Mouse (Mus musculus) lung, embryonic 14.5 days (tissue): Measurements from ENCODE around the gene Gm45062. TPM values are rescaled to one million over a fixed set of nuclear protein-coding genes. Genes with fewer than 3 reads are reported as not detected.

Experiments
- ATAC-seq: fragments of 200-750 bp; cut with Nextera tagmentation; 2 replicates; pipeline ENCODE4 v1.8.0; 2017; ENCODE audit warnings: mild to moderate bottlenecking, moderate TSS enrichment, moderate library complexity; ENCODE audit not compliant: insufficient read depth
- DNase-seq: peaks from one replicate; pipeline ENCODE4 v3.0.0-alpha.2; 2015
- H3K27ac ChIP-seq: fragments of 300-500 bp; sonication (generic); 2 replicates; pipeline ENCODE4 v1.5.1; 2014; ENCODE audit warnings: low read depth, mild to moderate bottlenecking, moderate library complexity
- H3K27me3 ChIP-seq: fragments of 300-500 bp; sonication (generic); 2 replicates; pipeline ENCODE4 v1.6.1; 2014; ENCODE audit warnings: low read length, control low read depth; ENCODE audit not compliant: insufficient read depth
- H3K36me3 ChIP-seq: fragments of 300-500 bp; sonication (generic); 2 replicates; pipeline ENCODE4 v1.6.1; 2014; ENCODE audit warnings: control low read depth; ENCODE audit not compliant: insufficient read depth
- H3K4me1 ChIP-seq: fragments of 300-500 bp; sonication (generic); 2 replicates; pipeline ENCODE4 v1.6.1; 2014; ENCODE audit warnings: antibody characterized with exemption, control low read depth; ENCODE audit not compliant: insufficient read depth
- H3K4me2 ChIP-seq: fragments of 300-500 bp; sonication (generic); 2 replicates; pipeline ENCODE4 v1.6.1; 2014; ENCODE audit warnings: mild to moderate bottlenecking
- H3K4me3 ChIP-seq: fragments of 300-500 bp; sonication (generic); 2 replicates; pipeline ENCODE4 v1.5.1; 2014; ENCODE audit warnings: low read depth, low read length
- H3K9ac ChIP-seq: fragments of 300-500 bp; sonication (generic); 2 replicates; pipeline ENCODE4 v1.6.1; 2014
- H3K9me3 ChIP-seq: fragments of 300-500 bp; sonication (generic); 2 replicates; pipeline ENCODE4 v1.6.1; 2016; ENCODE audit warnings: low read depth, low read length, control low read depth
- CTCF ChIP-seq: IDR thresholded peaks from 2 replicates; pipeline ENCODE4 v1.5.1; 2016; ENCODE audit warnings: antibody characterized with exemption, low read depth
- WGBS: fragments of 180-500 bp; shearing (Covaris S2); extraction: QIAGEN DNeasy Blood & Tissue Kit; methylation state at CpG from one replicate; pipeline ENCODE4 v1.1.7; 2014; 5-methylcytosine and 5-hydroxymethylcytosine counted together
- polyA plus RNA-seq: library from polyadenylated mRNA; unstranded; fragments of >200 nt; fragmentation: Nextera tagmentation; extraction: Ambion mirVana; gene quantifications from 2 replicates; pipeline ENCODE4 v1.2.1, GENCODE M21; 2014

The Gm45062 gene
- polyA plus RNA-seq, 1 experiment from 2014 or later: 9.8 TPM

DNA sequence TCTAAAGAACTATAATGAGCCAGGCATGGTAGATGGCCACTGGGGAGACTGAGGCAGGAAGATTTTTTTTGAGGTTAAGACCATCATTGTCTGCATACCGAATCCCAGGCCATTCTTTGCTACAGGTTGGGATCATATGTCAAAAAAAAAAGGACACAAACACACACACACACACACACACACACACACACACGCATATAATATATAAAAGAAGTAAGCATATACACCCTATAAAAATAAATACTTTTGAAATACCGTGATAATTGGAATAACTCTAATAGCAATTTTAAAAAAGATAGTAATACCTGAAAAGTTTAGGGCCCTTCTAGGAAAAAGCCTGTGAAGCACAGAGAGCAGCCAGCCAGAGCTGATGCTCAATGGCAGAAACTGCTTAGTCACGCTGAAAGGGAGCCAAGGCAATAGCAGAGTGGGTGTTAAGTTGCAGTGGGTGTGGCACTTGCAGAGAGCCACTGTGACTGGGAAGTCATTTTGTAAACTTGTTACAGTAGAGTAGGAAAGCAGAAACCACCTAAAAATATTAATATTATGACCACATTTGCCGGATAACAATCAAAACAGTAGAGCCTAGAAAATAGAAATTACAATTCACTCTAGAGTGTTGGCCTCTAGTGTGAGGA, 86.1 kb downstream of the Gm45062 start:
- ATAC-seq: peak; percentile 80

DNA sequence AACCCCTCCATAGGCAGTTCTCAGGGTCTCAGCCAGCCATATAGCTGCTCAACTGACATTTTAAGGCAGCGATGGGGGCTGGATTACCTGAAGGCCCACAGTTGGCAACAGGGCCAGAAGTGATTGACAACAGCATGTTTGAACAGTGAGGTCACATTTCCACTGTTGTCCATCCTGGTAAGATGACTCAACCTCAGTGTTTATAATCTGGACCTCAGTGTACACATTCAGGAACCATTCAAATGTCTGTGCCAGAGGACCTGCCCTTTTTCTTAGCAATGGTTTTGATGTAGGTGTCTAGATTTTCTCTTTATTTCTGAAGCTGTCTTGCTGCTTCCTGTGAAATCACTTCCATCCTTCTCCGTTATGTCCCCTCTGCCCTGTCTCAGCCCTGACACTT, 87.9 kb downstream of the Gm45062 start:
- 0 out of 2 replicates have a peak, but pooled peaks have one; percentile 4 for ATAC-seq
- 65% methylated on average over 2 of the region's 2 CpGs for WGBS
- Histone ChIP-seq H3K4me1 (no peaks in the 10 kb centered on the region), H3K9ac (no peak overlapping the region), H3K27me3 (no peaks in the 10 kb centered on the region), H3K27ac (no peak overlapping the region), H3K4me3 (no peak overlapping the region), H3K4me2 (no peak overlapping the region), H3K36me3 (no peaks in the 10 kb centered on the region), H3K9me3 (no peaks in the 10 kb centered on the region)
- peak; percentile 16 for DNase-seq
- TF ChIP-seq CTCF: no peak

More for the DNA sequence above, 86.1 kb downstream of the Gm45062 start:
- WGBS: 71% methylated on average over 5 of the region's 5 CpGs
- peak; percentile 80 for DNase-seq
- Histone ChIP-seq H3K9me3 (no peaks in the 10 kb centered on the region), H3K9ac (no peak overlapping the region), H3K36me3 (no peaks in the 10 kb centered on the region), H3K4me1 (no peaks in the 10 kb centered on the region), H3K27me3 (no peaks in the 10 kb centered on the region), H3K4me2 (no peak overlapping the region), H3K27ac (no peak overlapping the region), H3K4me3 (no peak overlapping the region)
- no peak for TF ChIP-seq CTCF

DNA sequence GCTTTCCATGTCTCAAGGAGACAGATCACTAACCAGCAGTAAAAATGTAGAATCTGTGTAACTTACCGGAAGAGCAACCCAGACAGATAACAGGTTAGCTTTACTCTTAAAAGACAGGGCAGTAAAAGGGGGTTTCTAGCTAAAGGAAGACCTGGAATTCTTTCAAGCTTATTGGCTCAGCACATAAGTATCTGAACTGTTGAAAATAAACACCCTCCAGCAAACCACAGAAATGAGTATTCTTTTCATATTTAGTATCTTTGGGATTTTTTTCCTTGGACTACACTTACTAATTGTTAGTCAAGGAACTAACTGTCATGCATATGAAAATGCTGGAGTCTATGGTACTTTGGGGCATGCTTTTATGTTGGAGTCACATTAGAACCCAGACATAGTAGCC, 89.1 kb downstream of the Gm45062 start:
- H3K4me1 ChIP-seq: no peaks in the 10 kb centered on the region
- no peak for DNase-seq
- H3K36me3 ChIP-seq: no peaks in the 10 kb centered on the region
- H3K9ac ChIP-seq: no peak overlapping the region; the same call in 1 of the 2 replicates
- H3K27ac ChIP-seq: no peak overlapping the region
- 92% methylated on average over 1 of the region's 1 CpGs for WGBS
- H3K4me3 ChIP-seq: no peak overlapping the region
- TF ChIP-seq CTCF: no peak
- no peaks in the 10 kb centered on the region for H3K9me3 ChIP-seq
- H3K4me2 ChIP-seq: no peak overlapping the region
- no peak for ATAC-seq
- H3K27me3 ChIP-seq: no peaks in the 10 kb centered on the region

DNA sequence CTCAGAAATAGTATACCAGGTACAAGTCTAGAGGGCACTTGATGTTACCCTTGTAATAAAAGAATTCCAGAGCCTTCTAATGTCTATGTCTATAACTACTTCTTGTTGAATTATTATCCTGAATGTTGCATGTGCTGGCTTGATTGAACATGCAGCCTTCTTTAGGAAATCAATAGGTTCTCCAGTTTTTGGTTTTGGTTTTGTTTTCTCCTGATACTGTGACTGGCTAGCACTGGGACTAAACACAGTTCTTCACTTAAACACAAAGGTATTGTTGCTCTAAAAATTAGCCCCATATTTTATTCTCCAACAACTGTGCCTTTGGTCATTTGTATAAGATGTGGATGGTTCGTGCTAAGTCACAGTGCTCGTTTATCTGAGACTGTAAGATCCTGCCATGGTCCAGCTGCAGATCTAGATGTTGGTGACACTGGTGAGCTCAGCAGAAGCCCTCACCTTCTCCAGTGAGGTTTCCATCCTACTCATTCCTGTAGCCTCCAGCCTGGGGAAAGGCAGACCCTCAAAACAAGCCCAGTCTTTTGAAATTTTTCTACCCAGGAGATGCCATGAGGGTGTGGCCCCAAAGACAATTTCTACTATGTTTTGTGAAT, 89.9 kb downstream of the Gm45062 start:
- no peaks in the 10 kb centered on the region for H3K27me3 ChIP-seq
- ATAC-seq (no peak), DNase-seq (no peak)
- no peaks in the 10 kb centered on the region for H3K9me3 ChIP-seq
- TF ChIP-seq CTCF: no peak
- no peak overlapping the region for H3K4me2 ChIP-seq
- no peak overlapping the region for H3K27ac ChIP-seq
- H3K9ac ChIP-seq: no peak overlapping the region
- H3K4me1 ChIP-seq: no peaks in the 10 kb centered on the region
- WGBS: 75% methylated on average over 2 of the region's 2 CpGs
- no peaks in the 10 kb centered on the region for H3K36me3 ChIP-seq
- no peak overlapping the region for H3K4me3 ChIP-seq

DNA sequence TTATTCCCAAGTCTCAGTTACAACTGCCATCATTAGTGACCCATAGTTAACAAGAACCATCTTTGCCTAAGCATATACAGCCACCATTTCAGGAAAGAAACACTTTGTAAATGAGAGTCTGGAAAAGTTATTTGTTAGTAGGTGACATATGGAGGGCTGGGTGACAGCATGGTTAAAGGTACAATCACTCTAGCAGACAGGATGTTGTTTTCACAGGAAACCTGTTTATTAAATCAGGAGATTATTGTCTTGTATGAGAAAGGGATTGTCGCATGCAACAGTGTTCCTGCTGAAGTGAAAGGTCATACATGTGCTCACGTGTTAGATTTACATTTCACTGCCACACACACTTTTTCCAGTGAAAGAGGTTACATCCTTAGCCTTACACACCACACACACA, 92.3 kb downstream of the Gm45062 start:
- Histone ChIP-seq H3K27me3 (no peaks in the 10 kb centered on the region), H3K4me1 (no peaks in the 10 kb centered on the region), H3K9me3 (no peaks in the 10 kb centered on the region), H3K9ac (no peak overlapping the region), H3K36me3 (no peaks in the 10 kb centered on the region), H3K4me2 (no peak overlapping the region), H3K27ac (no peak overlapping the region), H3K4me3 (no peak overlapping the region)
- ATAC-seq (no peak), DNase-seq (no peak)
- WGBS: 73% methylated on average over 2 of the region's 2 CpGs
- no peak for TF ChIP-seq CTCF

DNA sequence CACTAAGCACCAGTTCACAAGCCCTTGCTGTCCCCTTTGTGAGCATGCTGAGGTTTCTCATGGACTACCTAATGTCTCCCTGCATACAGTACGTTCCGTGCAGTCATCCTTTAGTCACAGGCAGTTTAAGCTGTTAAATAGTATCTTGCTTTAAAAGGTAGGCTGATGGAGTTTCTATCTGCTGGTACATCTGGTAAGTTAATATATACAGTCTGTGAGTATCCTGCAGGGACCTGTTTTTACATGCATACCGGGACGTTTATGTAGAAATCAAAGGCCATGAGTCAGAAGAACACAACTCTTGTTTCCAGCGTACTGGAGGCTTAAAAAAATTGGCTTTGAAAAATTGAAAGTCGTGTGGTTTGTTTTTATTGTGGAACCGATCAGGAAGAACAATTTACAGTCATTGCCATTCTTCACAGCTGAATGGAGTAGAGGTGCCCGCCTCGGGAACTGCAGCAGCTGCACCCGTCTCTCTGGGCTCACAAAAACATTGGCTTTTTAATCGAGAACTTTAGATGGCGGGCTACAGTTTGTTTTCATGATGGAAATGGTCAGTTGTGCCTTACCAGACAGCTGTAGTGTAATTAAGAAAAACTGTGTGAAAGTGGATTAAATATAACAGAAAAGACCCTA, 93.4 kb downstream of the Gm45062 start:
- WGBS: 54% methylated on average over 12 of the region's 12 CpGs
- H3K4me1 ChIP-seq: no peaks in the 10 kb centered on the region
- ATAC-seq: no peak

DNA sequence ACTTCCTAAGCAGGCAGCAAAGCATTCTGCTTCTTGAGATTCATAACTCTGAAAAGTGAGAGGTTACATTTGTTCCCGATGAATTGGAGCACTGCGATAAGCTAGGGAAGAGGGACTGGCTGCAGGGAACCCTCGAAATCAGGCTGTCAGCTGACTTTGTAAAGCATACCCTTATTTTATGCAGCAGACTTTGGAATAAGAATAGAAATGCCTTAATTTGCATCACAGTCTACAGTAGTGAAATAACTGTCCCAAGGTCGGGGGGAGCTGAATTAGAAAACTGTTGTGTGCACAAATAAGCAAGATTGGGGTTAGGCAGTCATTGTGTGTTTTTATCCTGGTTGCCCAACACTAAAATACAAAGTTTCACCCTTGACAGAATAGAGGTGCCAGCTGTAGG, 94.2 kb downstream of the Gm45062 start:
- Histone ChIP-seq H3K4me2 (no peak overlapping the region), H3K9ac (no peak overlapping the region), H3K27me3 (no peaks in the 10 kb centered on the region), H3K27ac (no peak overlapping the region), H3K9me3 (no peaks in the 10 kb centered on the region), H3K4me1 (no peaks in the 10 kb centered on the region), H3K4me3 (no peak overlapping the region), H3K36me3 (no peaks in the 10 kb centered on the region)
- WGBS: 65% methylated on average over 4 of the region's 4 CpGs
- TF ChIP-seq CTCF: no peak
- DNase-seq (no peak), ATAC-seq (no peak)

More for the DNA sequence above, 93.4 kb downstream of the Gm45062 start:
- Histone ChIP-seq H3K4me3 (no peak overlapping the region), H3K27me3 (no peaks in the 10 kb centered on the region), H3K27ac (no peak overlapping the region), H3K9ac (no peak overlapping the region), H3K36me3 (no peaks in the 10 kb centered on the region), H3K4me2 (no peak overlapping the region), H3K9me3 (no peaks in the 10 kb centered on the region)
- no peak for DNase-seq
- no peak for TF ChIP-seq CTCF
